Mouse (Mus musculus) ES-Bruce4 (cell line): Measurements from ENCODE around the gene Troap. TPM values are rescaled to one million over a fixed set of nuclear protein-coding genes. Genes with fewer than 3 reads are reported as not detected.

Experiments
- H3K27ac ChIP-seq: 2 replicates; pipeline ENCODE4 v1.5.1; 2012; ENCODE audit warnings: low read length, inconsistent platforms; ENCODE audit not compliant: insufficient read depth
- H3K27me3 ChIP-seq: 2 replicates; pipeline ENCODE4 v1.6.1; 2012; ENCODE audit warnings: mild to moderate bottlenecking, low read length, inconsistent platforms; ENCODE audit not compliant: control insufficient read depth, poor library complexity, insufficient read depth, severe bottlenecking
- H3K36me3 ChIP-seq: 2 replicates; pipeline ENCODE4 v1.6.1; 2012; ENCODE audit warnings: inconsistent platforms, mild to moderate bottlenecking, low read length, moderate library complexity; ENCODE audit not compliant: control insufficient read depth, poor library complexity, insufficient read depth, severe bottlenecking
- H3K4me1 ChIP-seq: one replicate; pipeline ENCODE4 v1.8.1; 2011; ENCODE audit warnings: low read length; ENCODE audit not compliant: control insufficient read depth, insufficient read depth
- H3K4me3 ChIP-seq: 2 replicates; pipeline ENCODE4 v1.5.1; 2011; ENCODE audit warnings: low read depth, mild to moderate bottlenecking, low read length
- H3K9ac ChIP-seq: 2 replicates; pipeline ENCODE4 v1.6.1; 2012; ENCODE audit warnings: low read depth, mild to moderate bottlenecking, inconsistent platforms; ENCODE audit not compliant: poor library complexity, severe bottlenecking
- H3K9me3 ChIP-seq: replicated peaks from 2 replicates; pipeline ENCODE4 v1.6.1; 2012; ENCODE audit warnings: mild to moderate bottlenecking, low read length, inconsistent platforms; ENCODE audit not compliant: control insufficient read depth, poor library complexity, insufficient read depth, severe bottlenecking
- CTCF ChIP-seq: IDR thresholded peaks from one replicate; pipeline ENCODE4 v1.8.1; 2011; ENCODE audit warnings: low read depth, low read length
- EP300 ChIP-seq: IDR thresholded peaks from 2 replicates; pipeline ENCODE4 v1.6.1; 2011; ENCODE audit warnings: low read depth, low read length; ENCODE audit not compliant: insufficient read depth
- POLR2A ChIP-seq: IDR thresholded peaks from one replicate; pipeline ENCODE4 v1.8.1; 2011; ENCODE audit warnings: low read length; ENCODE audit not compliant: insufficient read depth
- polyA plus RNA-seq: library from polyadenylated mRNA; stranded (reverse); fragments of >200 nt; gene quantifications from 2 replicates; pipeline ENCODE4 v1.2.4, GENCODE M21; 2011; ENCODE audit warnings: low read depth; ENCODE audit not compliant: missing spikeins, insufficient read depth, insufficient read length

Troap gene
- polyA plus RNA-seq, 1 experiment: 43.3 TPM

DNA sequence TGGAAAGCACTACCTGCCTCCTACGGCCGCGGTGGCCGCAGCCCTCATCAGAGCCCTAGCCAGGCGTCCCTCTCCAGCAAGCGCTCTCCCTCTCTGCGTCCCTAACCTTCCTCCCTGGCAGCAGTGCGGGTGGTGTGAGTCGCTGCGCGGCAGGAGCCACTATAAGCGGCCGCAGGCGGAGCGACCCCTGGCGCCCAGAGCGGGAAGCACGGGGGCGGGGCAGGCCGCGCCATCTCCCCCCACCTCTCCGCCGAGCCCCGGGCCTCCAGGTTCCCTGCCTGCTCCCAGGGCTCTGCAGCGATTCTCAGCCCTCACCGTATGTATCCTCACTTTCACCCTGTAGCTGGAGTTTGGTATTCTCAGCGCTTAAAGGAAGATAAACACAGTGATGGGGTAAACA is 13.9 kb downstream of the Troap start:
- Histone ChIP-seq H3K4me3 (peak overlapping the region; percentile 65), H3K9me3 (no peaks in the 10 kb centered on the region), H3K36me3 (no peaks in the 10 kb centered on the region), H3K27me3 (no peaks in the 10 kb centered on the region), H3K27ac (no peak overlapping the region), H3K9ac (peak overlapping the region; percentile 46), H3K4me1 (peaks cover 4% of the 10 kb centered on the region)
- TF ChIP-seq EP300 (no peak), POLR2A (no peak), CTCF (peak; percentile 78)

DNA sequence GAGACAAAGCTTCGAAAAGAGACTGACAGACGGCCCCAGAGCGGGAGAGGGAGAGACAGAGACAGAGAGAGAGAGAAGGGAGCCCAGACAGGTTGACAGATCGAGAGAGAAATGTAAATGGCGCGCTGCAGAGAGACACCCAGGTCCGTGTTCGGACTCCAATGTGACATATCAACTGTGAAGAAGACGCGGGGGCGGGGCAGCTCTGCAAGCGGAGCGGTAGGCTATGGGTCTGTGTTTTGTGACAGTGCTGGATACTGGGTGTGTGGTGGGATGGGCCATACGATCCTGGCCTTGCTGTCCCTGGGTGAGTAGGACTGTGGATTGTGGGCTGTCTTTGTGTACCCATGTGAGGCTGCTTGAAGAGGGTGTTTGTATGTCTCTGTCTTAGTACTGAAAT is 14.7 kb downstream of the Troap start:
- no peak overlapping the region for H3K9ac ChIP-seq
- no peaks in the 10 kb centered on the region for H3K36me3 ChIP-seq
- H3K9me3 ChIP-seq: no peaks in the 10 kb centered on the region
- no peak for TF ChIP-seq CTCF
- no peak for TF ChIP-seq EP300
- TF ChIP-seq POLR2A: no peak
- H3K27me3 ChIP-seq: no peaks in the 10 kb centered on the region
- no peak overlapping the region for H3K4me3 ChIP-seq
- H3K4me1 ChIP-seq: peaks cover 1% of the 10 kb centered on the region
- no peak overlapping the region for H3K27ac ChIP-seq

GRCm38 (mm10) chr15:99092870-99093269 is 18.5 kb downstream of the Troap start, which contains the start of gene Dnajc22:
Gene Dnajc22, plus strand, starts transcription at chr15:99093170.
- Histone ChIP-seq H3K27ac (no peak within 1 kb of the TSS), H3K9me3 (no peaks in the 10 kb centered on the region), H3K4me1 (peaks cover 1% of the 10 kb centered on the region), H3K27me3 (peaks cover 24% of the 10 kb centered on the region), H3K36me3 (no peaks in the 10 kb centered on the region), H3K4me3 (peak within 1 kb of the TSS; percentile 41), H3K9ac (peak within 1 kb of the TSS; percentile 54)
- TF ChIP-seq EP300 (no peak), CTCF (no peak), POLR2A (no peak)

DNA sequence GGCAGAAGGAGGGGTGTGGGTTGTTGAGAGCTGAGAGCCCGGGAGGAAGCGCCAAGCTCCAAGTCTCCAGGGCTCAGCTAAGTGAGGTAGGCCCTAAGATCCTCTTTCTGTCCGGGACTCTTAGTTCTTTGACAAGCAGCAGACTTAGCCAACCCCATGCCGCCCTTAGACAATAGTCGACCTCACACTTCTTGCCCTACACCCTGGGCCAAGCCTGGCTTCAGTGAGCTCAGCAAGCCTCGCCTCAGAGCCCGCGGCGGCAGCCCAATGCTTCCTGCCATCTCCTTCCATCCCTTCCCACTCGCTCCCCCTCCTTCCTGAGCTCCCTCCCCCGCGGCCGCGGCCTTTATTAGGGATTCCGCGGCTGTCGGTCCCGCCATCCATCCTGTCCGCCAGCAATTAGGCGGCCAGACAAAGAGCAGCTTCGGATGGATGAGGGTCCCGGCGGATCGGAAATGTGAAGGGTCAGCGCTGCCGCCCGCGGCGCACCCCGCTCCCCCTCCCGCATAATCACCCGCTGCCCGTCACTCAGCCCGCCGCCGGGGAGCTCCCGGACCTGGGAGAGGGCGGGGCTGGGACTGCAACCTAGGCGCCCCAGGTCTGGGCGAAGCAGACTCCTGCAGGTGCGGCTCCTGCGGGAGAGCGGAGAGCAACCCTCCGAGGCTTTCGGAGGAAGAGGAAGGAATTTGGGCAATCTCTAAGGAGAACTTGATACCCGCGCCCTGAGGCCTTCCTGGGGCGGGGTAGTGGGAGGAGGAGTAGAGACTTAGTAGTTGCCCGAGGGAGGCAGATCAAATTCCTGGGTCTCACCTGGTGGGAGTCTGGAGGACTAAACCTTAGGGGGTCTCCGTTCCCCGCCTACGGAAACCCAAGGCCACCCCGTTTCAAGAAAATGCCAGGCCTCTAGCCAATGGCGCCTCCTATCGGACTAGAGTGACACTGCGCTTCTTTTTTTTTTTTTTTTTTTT is 19.2 kb downstream of the Troap start:
- Histone ChIP-seq H3K4me1 (peaks cover 1% of the 10 kb centered on the region), H3K4me3 (peak overlapping the region; percentile 41), H3K36me3 (no peaks in the 10 kb centered on the region), H3K27me3 (peaks cover 30% of the 10 kb centered on the region), H3K9me3 (no peaks in the 10 kb centered on the region), H3K27ac (no peak overlapping the region), H3K9ac (peak overlapping the region; percentile 54)
- TF ChIP-seq POLR2A (no peak), EP300 (0 out of 2 replicates have a peak, but pooled peaks have one; percentile 43), CTCF (peak; percentile 46)

- Histone ChIP-seq H3K27me3 (peaks cover 30% of the 10 kb centered on the region), H3K27ac (no peak overlapping the region), H3K4me1 (peaks cover 1% of the 10 kb centered on the region), H3K9ac (no peak overlapping the region), H3K36me3 (no peaks in the 10 kb centered on the region), H3K9me3 (no peaks in the 10 kb centered on the region), H3K4me3 (no peak overlapping the region)
- TF ChIP-seq CTCF (no peak), POLR2A (no peak), EP300 (no peak)
Measured at GRCm38 (mm10) chr15:99094631-99095270, 20.4 kb downstream of the Troap start.

- peaks cover 30% of the 10 kb centered on the region for H3K27me3 ChIP-seq
- H3K36me3 ChIP-seq: no peaks in the 10 kb centered on the region
- TF ChIP-seq POLR2A: no peak
- no peak for TF ChIP-seq CTCF
- TF ChIP-seq EP300: no peak
- H3K4me3 ChIP-seq: no peak overlapping the region
- H3K9me3 ChIP-seq: no peaks in the 10 kb centered on the region
- H3K9ac ChIP-seq: no peak overlapping the region
- H3K27ac ChIP-seq: no peak overlapping the region
- H3K4me1 ChIP-seq: peaks cover 1% of the 10 kb centered on the region
Measured at GRCm38 (mm10) chr15:99095356-99095755, 21.0 kb downstream of the Troap start.
